Mouse (Mus musculus): ENCODE measurements around the gene Cebpb.

Cebpb gene

DNA sequence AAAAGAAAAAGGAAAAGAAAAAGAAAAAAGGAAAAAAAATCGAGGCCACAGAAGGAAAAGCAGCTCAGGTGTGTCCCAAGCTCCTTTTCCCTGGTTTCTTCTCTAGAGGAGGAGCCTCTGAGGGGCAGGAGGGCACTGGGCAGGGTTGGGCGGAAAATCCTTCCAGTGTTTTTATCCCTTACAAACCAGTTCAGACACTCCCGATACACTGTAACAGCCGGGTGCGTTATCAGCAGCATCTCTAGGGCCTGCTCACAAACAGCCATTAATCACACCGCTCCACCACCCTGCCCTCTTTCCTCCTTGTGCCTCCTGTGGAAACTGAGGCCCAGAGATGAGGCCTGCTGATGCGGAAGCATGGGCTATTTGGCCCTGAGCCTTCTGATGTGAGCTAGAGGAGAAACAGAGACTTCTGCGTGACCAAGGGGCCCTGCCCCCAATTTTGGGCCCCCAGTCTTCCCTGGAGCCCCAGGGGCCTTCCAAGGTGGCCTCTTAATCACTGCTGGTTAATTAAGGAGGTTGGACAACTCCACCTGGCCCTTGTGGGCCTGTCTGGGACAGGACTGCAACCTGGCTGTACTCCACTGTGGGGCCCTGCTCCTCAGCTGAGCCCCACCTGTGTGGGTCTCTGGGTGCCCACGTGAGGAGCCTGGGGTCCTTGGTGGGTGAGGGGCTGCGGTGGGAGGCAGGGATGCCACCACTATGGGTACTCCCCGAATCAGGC is 32.6 kb downstream of the Cebpb start:
- DNase-seq (ENCODE audit: low read depth, low spot score): no peak

DNA sequence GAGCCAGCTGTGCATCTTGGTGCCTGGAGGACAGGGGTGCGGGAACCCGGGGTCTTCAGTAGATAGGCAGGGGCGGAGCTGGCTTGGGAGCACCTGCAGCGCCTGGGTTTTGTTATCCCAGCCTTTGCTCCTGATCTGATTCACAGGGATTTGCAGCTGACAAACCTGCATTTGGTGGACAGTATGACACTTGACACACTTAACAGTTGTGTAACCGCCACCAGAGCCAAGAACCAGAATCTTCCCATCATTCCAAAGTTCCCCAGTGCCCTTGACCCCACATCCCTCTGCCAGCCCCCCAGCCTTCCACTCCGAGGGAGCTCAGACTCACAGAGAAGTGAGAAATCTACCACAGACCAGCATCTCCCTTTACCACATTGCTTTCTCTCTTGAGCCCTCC is 33.8 kb downstream of the Cebpb start:
- no peak for DNase-seq (ENCODE audit: low read depth, low spot score)

DNA sequence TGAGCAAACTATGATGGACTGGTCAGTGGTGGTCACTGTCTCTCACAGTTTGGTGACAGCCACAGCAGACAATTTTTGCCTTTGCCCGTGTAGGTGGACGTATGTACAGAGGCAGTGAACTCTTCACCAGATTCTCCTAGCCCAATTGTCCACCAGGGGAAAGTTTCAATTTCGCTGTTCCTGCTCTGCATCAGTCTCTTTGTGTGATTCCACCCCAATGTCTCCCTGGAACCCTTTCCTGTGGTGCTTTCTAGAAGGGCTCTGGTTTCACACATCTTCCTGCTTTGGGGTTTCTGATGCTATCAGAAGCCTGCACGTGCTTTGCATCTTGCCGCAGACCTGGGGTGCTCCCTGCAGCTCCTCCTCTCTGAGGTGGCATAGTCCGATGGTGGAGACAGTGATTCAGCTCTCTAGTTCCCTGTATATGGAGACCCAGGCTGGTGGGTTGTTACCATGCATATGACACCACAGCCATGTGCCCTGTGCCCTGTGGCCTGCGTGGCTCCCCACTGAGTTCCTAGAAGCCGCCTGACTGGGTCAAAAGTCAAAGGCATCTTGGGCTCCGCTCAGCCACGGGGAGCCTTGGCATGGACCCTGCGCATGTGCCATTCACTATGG is 35.0 kb downstream of the Cebpb start:
- no peak for DNase-seq (ENCODE audit: low read depth, low spot score)

DNA sequence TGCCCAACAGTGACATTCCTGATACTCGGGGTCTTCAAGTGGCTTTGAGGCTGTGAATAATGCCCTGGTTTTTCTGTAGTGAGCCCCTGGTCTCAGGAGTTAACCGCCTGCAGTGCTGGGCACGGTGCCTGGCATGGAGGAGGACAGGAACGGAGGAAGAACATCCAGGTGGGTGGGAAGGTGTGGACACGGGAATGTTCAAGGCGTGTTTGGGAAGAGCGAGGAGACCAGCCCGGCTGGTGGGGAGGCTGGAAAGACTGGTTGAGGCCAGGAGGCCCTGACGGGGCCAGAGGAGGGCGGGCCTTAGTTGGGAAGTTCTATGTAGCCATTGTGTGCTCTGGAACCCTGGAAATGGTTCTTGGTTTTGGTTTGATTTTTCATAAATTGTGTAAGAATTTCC is 37.2 kb downstream of the Cebpb start:
- no peak for DNase-seq (ENCODE audit: low read depth, low spot score)

DNA sequence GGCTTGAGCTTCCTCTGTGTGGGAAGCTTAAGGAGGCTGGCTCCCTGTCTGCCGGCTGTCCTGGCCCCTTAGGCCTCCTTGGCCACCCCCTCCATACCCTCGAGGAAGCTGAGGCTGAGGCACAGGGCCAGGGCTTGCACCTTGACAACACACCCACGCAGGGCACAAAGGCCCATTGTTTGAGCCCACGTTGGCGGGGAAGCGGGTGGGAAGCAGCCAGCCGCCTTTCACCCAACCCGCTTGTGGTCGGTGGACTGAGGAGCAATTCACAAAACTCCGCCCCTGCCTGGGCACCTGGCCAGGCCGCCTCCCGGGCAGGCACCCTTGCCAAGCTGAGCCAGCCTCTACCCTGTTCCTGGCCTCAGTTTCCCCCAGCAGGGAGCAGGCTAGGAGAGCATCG is 38.4 kb downstream of the Cebpb start:
- DNase-seq (ENCODE audit: low read depth, low spot score): no peak

DNA sequence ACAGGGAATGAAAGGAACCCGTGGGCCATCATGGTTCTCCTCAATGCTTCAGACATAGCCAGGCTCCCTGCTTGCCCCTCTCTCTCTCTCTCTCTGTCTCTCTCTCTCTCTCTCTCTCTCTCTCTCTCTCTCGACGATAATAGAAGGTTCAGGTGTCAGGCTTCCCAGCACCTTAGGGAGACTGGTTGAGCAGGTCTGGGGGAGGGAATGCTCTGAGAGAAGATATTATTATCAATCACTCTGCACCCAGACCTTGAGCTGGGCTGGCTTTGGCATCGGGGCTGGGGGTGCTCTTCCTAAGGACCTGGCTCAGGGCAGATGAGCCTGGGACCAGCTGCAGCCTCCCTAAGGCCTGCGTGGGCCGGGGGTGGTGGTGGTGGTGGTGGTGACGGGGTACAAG is 41.3 kb downstream of the Cebpb start:
- DNase-seq (ENCODE audit: low read depth, low spot score): no peak

DNA sequence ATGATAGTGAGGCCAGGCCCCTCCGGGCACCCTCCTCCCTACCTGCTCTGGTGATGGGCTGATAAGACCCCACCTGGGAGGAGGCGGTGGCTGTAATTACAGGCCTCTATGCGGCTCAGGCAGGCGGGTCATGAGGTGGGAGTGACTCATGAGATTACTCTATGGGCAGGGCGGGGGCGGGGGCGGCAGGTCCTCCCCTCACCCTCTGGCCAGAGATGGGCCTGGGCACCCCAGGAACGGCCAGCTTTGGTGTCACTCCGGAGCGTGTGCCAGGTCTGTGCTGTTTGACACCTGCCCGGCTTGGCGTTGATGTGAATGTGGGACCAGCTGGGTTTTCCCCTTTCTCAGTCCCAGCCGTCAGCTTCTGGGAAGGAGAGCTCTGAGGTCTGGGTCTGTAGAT is 42.4 kb downstream of the Cebpb start:
- DNase-seq (ENCODE audit: low read depth, low spot score): no peak

DNA sequence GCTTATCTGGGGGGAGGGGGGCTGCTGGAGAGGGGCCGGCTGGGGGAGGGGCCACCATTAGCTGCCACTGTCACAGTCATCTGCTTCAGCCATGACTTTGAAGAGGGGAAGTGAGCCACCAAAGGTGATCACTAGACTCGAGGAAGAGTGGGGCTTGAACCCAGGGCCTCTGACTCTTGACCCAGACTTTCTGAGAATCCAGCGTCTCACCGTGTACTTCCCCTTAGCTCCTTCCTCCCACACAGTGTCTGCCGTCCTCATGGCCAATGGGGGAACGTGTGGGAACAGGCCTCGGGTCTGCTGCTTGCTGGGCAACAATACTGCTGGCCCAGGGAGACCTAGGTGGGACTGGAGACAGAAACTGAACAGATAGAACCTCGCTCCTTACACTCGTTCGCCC is 46.1 kb downstream of the Cebpb start:
- DNase-seq (ENCODE audit: low read depth, low spot score): no peak

DNA sequence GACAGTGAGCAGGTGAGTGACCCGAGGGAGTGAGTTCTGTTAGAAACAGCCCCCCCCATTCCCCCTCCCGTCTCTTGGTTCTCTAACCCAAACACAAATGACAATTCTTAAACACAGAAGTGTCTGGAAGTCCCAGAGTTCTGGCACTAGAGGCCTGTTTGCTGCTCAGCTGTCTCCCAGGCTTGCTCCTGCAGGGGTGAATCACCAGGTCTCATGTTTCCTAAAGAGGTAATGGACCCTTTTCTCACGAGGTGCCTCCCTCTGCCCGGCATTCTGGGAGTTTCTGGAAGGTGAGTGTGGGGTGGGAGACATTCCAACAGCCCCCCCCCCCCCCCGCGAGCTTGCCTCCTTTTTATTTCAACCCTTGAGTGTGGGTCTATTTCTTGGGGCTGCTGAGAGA is 50.3 kb downstream of the Cebpb start:
- DNase-seq (ENCODE audit: low read depth, low spot score): no peak

All from A20 (cell line).